14 mouse cellular contexts compared by ENCODE assay signal in the genomic region with DNA sequence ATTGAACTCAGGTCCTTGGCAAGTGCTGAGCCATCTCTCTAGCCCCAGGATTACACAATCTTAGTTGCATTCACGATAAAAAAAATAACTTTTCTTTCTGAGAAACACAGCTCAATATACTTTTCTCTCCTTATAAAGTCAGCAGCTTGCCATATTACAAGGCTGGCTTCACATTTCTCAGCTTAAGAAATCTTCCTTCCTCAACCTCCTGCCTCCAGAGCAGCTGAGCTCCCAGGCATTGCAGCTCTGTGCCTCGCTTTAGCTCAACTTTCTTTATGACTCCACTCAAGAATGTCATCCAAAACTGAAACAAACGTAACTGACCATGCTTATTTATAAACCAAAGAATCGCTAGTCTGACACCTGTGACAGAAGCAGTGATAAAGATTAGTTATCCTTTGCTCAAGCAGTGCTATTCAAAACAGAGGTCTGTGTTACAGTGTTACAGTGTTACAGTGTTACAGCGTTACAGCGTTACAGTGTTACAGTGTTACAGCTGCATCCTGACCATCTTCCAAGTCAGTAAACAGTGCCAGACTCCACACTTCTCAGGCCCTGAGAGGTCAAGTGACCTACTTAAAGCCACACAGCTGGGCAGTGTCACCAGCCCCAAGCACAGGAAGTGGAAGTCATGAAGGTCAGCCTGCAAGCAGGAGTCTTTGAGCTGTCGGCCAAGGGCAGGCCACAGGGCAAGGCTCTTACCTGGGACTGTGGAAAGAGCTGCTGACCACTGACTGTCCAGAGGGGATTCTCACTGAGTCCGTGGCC.
"Had no signal": no experiment of that assay in that cellular context is flagged by ENCODE, and none has a peak within 500 bp of the region (broad histone marks: within the 10 kb centered on the region; RNA-seq: fewer than 3 reads in every experiment).

No protein-coding gene starts in this region.

- H3K4me1 ChIP-seq: limb, embryonic 13.5 days; lung, embryonic 15.5 days had no signal

- DNase-seq: kidney, adult 9 months; layer of hippocampus, postnatal 36 days; left cerebral cortex, postnatal 4 days; midbrain, embryonic 14.5 days; thymus, postnatal 4 days had no signal

- H3K4me3 ChIP-seq: layer of hippocampus, adult 2 months; limb, embryonic 13.5 days; lung, embryonic 15.5 days; midbrain, embryonic 10.5 days; myocyte; neural tube, embryonic 12.5 days had no signal

- H3K27ac ChIP-seq: kidney, postnatal 0 days; layer of hippocampus, adult 2 months; limb, embryonic 13.5 days; liver, embryonic 14.5 days; lung, embryonic 15.5 days; midbrain, embryonic 10.5 days; neural tube, embryonic 12.5 days; stomach, postnatal 0 days had no signal
